Mouse (Mus musculus): ENCODE results near the gene Armh2.
"Not testable (repeated sequence)": the region's sequence is repeated elsewhere in the genome, so short reads cannot be mapped to it uniquely, and the experiment has no call there.

The Armh2 gene

DNA sequence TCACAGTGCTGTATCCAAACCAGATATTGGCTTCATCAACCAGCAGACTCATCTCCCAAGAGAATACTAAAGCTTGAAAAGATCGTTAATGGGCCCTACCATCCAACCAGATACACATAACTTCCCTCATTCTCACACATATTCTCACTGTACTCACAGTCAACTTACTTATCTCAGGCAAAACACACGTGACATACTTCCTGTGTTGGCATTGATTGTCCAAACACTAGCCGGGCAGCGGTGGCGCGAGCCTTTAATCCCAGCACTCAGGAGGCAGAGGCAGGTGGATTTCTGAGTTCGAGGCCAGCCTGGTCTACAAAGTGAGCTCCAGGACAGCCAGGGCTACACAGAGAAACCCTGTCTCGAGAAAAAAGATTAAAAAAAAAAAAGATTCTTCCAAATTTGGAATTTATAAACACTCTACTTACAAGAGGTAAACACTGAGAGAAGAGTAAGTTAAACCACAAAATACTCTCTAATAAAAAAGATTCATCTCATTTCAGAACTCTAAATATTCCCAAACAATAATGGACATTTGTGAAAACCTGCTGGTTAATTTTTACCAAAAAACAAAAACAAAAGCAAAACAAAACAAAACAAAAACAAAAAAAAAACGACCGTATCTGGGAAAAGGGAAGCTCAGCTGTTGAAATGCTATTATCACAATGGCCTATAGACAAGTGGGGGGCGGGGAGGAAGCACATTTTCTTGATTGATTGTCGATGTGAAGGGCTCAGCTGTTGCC is 17.0 kb downstream of the Armh2 start:
- in situ Hi-C loops (cut with MboI), result no loop called here

DNA sequence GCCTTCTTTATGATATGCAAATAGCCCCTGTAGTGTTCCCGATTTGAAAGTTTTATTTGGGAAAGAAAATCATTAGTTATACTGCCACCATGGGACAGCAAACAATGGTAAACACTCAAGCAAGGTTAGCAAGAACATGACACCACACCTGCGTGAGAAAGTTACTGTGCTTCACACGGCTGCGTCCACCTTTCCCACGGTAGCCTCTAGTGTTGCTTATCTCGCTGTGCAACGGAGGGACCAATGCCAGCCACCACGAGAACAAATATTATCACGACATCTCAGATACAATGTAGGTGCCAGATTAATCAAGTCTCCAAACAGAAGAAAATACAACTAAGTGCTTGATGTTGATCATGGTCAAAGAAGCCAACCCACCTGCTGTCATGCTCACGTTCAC is 18.4 kb downstream of the Armh2 start:
- in situ Hi-C loops (cut with MboI), result no loop called here

DNA sequence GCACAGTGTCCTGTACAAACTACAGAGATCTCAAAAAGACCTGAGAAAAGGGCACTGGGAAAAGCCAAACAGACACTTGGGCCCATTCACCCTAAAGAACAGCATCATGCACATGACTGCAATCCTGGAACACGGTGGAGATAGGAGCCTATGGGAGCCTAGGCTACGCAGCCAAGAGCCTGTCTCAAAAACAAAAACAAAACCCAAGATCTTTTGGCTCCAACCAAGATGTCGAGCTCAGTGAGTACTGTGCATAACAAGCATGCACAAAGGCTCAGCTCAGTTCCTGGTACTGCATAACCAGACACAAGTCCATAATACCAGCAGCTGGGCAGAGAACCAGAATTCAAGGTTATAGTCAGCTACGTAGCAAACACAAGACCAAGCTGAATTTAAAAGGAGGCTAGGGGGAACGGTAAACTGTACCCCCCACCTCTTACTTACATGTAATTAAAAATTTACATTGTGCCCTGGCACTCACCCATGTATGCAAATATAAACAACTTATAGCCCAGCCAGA is 19.4 kb downstream of the Armh2 start:
- in situ Hi-C loops (cut with MboI), result no loop called here

DNA sequence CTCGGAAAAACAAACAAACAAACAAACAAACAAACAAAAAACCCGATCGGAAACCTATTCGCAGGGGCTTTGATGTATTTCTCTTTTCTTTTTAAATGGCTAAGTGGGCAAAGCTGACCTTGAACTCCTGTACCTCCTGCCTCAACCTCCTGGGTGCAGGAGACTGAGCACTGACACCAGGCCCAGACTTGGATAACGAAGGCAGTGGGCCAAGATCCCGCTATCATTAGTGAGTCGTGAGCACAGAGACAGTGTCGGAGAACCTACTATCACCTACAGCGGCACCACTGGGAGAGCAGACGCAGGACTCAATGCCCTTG is 20.0 kb downstream of the Armh2 start:
- in situ Hi-C loops (cut with MboI), result no loop called here

DNA sequence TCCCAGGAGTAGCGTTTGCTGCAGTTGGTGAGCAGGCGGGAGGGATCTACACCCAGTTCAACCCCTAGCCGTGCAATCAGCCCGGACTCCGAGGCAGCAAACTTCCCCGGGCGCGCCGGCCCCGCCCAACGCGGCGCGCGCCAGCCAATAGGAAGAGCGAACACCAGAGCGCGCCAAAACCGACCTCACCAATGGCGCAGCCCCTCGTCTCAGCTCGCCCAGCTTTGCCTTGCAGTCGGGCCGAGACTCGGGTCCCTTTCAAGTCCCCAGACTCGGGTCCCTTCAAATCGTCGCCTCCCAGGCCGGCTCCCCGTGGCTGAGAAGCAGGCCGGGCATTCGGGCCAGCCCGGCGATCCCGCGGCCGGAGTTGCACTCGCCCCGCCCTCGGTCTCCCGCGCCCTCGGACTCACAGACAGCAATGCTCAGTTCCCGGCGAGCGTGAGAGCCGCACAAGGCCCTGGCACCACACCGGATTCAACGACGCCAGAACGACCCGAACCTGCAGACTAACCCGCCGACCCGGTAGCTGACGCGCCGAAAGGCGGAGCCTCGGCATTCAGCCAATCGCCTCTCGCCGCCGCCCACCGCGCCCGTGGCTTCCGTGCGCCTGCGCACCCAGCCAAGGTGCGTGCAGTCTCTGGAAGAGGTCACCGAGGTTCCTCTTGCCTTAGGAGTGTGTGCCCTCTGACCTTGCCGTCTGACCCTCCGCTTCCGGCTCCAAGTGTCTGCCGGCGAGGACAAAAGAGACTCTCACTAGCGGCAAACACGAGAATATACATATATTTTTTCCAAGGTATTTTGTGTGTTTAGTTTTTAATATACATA is 20.6 kb downstream of the Armh2 start, which contains the start of gene Gmnn:
Gmnn (minus strand) TSS at position 521 of the 825 bp plus-strand sequence.
- in situ Hi-C loops (cut with MboI), result no loop called here

DNA sequence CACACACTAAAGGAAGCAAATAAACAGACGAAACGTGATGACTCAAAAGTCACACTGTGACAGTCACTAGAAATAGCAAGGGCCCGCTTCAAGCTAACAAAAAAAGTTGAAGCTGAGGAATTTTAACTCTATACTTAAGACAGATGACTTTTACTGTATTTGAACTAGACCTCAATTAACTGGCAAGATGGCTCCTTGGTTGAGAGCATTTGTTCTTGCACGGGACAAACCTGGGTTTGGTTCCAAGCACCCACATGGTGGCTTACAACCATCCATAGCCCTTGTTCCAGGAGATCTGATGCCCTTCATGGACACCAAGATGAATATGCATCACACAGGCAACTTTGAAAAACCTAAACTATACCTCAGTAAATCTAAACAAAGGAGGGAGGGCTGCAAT is 21.2 kb downstream of the Armh2 start:
- in situ Hi-C loops (cut with MboI), result no loop called here

DNA sequence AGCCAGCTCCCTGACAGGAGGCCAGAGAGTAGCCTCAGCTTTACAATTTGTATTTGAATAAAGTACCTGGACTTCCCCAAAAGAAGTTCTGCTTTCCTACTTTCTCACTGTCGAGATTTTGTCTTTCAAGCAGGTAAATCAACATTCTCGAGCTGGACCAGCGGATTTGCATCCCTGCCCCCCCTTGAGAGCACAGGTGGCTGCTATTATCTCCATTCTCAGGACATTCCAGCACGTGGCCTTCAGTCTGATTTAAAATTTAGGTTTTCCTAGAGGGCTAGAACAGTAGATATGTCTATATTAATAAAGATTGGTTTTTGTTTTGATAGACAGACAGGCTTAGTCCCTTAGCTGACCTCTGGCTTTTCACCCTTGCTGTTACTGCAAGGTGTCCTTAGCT is 26.8 kb downstream of the Armh2 start:
- in situ Hi-C loops (cut with MboI), result not testable (repeated sequence)

DNA sequence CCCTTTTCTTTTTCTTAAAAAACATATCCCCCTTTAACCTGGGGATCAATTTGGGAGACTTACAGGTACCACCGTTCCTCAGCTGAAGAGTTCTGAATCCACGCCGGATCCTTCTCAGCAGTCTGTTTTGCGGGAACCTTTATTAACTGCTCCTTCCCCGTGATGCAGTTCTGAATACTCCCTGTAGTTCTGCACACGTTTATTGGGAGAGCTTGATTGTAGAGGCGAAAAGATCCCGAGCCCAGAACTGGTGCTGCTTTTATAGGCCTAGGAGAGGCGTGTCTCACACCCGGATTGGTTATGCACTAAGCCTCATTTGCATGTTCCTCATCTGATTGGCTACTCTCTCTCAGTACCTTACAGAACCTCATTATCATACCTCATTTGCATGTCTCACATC is 30.4 kb downstream of the Armh2 start:
- in situ Hi-C loops (cut with MboI), result not testable (repeated sequence)

DNA sequence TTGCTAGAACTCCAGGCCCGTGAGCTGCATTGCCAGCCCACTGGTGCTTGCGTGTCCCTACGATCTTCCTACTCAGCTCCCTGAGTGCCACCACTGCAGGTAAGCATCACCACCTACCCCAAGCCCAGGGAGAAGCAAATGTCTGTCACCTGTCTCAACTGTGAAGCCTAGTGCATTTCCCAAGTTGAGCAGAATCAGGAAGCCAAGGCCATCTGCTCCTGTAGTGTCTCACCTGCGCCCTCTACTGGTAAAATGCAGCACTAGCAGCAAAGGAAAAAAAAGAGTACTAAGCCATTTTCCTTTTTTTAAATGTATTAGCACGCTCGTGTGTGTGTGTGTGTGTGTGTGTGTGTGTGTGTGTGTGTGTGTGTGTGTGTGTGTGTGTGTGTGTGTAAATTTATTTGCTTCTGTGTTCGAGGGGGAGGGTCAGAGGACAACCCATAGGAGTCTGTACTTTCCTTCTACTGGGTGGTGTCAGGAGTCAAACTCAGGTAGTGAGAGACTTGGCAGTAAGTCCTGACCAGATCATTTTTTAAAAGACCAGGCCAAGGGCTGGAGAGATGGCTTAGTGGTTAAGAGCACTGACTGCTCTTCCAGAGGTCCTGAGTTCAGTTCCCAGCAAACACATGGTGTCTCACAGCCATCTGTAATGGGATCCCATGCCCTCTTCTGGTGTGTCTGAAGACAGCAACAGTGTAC is 35.3 kb downstream of the Armh2 start:
- in situ Hi-C loops (cut with MboI), result no loop called here

DNA sequence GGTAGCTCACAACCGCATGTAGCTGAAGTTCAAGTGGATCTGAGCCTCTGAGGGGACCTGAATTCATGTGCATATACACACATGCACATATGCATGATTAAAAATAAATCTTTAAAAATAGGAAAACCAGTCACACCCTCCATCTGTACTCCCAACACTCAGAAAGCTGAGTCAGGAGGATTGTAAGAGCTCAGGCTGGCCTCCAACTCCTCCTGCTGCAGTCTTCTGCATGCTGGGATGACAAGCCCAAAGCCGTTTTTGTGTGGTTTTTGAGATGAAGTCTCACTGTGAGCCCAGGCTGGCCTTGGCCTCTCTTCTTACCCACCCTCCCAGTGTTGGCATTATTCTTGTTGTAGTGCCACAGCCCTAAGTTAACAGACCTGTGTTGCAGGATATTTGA is 37.0 kb downstream of the Armh2 start:
- in situ Hi-C loops (cut with MboI), result no loop called here

DNA sequence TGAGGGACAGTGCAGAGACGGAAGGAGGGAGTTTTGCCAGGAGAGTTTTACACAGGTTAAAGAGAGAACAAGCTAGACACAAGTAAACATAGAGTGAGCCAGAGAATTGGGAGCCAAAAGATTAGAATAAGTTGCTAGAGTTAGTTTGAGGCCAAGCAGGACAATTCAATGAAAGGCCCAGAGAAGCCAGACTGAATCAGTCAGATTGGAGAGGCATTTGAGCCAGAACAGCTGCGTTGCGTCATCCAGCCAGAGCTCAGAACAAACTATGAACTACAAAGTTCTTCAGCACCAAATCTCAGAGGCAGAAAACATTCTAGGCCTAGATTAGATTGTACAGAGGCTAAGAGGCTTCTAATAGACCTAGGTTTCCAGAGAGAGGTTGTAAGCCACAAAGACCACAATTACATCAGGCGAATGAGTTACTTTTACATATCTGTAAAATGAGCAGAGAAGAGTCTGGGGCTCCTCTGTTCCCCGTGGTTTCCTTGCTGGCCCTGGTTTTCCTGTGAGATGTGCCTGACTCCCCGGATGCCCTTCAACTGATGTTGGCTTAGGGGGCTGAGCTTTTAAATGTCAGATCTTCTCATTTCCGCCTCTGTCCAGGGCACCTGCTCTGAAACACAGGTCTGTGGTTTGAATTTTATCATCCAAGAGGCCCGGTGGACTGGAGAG is 37.8 kb downstream of the Armh2 start:
- in situ Hi-C loops (cut with MboI), result no loop called here

DNA sequence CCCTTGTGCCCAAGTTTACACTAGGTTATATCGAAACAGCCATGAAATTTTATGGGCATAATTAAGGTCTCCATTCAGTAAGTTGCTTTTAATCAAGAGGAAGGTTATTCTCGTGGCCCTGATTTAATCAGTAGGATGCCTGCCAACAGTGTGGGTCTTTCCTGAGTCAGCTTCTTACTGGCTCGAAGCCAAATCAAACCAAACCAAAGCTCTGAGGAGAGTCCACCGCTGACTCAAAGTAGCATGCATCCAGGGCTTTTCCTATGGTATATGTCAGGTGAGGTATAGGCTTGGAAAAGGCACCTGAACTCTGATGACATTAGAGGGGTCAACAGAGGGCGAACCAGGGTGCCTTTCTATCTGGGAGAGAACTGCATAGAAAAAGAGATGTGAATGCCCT is 40.9 kb downstream of the Armh2 start:
- in situ Hi-C loops (cut with MboI), result no loop called here

DNA sequence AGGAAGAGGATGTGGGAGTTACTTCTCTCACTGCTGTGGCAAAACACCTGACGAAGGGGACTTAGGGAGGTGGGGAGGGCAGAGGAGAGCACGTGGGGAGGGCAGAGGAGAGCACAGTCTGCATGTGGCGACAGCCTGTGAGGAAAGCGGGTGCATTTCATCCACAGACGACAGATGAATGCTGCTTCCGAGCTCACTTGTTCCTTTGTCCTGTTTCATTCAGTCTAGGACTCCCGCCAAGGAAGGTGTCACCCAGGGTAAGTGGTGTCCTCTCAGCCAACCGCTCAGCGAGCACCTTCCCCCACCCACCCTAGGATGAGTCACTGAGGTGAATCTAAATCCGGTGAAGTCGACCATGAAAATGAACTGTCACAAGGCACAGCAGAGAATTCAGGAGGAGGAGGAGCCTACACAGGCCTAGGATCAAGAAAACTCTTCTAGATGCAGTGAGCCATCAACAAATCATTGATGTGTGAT is 45.0 kb downstream of the Armh2 start:
- in situ Hi-C loops (cut with MboI), result no loop called here

DNA sequence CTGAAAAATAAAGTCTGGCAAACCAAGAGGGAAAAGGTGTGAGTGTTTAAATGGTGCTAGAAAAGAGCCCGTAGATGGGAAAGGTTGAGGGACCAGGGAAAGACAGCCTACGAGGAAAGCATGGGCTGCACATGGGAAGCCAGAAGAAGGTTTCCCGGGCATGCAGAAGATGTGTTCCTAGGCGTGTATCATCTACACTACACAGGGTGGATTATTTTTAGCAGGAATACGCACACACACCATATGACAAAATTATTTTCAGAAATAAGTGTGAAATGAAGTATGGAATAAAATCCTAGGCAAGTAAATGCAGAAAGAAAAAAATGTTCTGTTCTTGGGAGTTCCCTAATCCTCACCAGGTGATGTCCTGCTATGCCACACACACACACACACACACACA is 46.4 kb downstream of the Armh2 start:
- in situ Hi-C loops (cut with MboI), result no loop called here

DNA sequence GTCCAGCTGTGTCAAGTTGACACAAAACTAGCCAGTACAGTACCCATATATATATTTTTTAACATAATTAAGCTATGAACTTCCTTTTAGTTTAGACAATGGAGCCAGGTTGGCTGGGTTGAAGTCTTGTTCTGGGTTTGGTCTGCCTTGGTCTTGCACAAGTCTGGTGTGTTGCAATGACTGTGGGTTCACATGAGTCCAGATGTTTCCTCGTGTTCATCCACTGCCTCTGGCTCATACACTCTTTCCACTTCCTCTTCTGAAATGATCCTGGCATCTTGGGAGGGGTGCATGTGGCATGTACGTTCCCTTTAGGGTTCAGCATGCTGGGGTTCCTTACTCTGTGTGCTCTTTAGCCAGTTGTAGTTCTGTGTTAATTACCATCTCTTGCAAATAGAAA is 50.3 kb downstream of the Armh2 start:
- in situ Hi-C loops (cut with MboI), result no loop called here

DNA sequence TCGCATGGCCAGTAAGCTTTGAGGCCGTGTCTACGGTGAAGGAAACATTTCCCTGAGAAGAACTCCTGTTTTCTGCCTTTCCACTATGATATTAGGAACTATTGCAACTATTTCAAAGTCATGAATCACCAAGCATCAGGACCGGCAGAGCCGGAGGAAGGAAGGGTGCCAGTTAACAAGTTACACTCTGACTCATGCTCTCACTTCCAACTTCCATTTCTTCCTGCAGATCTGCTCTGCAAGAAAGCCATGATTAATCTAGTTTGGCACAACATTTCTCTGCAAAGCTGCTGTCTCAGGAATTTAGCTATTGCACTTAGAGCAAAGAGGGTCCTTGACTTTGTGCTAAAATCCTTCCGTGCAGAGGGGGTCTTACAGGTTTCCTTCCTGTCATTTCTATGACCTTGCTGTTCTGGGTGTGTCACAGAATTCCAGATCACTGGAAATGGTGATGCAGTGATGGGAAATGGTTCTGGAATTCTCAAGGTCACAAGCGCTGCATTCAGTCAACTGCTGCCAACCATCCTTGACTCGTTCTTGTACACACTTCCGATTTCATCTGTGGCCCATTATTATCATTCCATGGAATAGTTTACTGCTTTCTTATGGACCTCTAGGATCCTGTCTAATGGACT is 51.5 kb downstream of the Armh2 start:
- in situ Hi-C loops (cut with MboI), result no loop called here

Measured in mature B cell (primary cell).